Mouse (Mus musculus): Measurements from ENCODE around the gene Abtb1. TPM values are rescaled to one million over a fixed set of nuclear protein-coding genes. Genes with fewer than 3 reads are reported as not detected.

Abtb1 gene
- polyA plus RNA-seq, 1 experiment from 2014 or later = 17.4 TPM

DNA sequence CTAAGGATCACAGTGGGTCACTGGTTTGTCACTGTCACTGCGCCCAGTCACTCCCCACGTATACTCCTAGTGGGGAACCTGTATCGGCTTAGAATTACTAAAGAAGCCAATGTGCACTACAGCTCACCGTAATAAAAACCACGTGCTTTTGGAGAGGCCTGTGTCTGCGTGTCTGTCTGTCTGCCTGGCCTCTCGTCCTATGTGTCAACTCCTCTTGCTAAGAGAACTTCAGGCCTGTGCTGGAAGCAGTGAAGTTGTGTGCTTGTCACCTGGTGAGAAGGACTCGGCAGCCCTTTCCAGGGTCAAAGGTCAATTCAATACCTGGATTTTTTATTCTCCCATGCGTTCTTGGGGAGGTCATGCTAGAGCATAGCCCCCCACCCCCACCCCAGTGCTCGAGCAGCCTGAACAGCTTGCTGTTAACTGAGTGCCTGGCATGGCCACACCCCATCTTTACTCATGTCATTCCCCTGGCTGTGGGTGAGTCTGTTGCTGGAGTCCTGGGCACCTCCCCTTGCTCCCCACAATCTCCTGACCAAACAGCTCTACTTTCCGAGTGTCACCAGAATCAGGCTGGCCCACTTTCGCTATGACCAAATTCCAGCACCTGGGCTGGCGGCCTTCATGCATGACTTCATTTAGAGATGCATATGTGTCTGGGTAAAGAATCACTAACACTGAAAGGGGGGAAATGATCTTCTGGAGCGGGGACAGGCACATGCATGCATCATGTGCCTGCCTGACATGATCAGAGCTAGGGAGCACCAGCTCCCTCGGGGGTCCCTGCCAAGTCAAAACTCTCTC is 13.4 kb downstream of the Abtb1 start:
- Histone ChIP-seq H3K27me3 (ENCODE audit: control insufficient read depth, insufficient read depth, low read length) (no peaks in the 10 kb centered on the region), H3K9me3 (ENCODE audit: control insufficient read depth, low read length) (no peaks in the 10 kb centered on the region), H3K4me1 (ENCODE audit: control insufficient read depth, insufficient read depth, low read length) (no peaks in the 10 kb centered on the region), H3K36me3 (ENCODE audit: control insufficient read depth, insufficient read depth, low read length) (no peaks in the 10 kb centered on the region), H3K9ac (ENCODE audit: low read length) (no peak overlapping the region), H3K4me2 (no peak overlapping the region), H3K27ac (ENCODE audit: low read depth, low read length) (no peak overlapping the region), H3K4me3 (ENCODE audit: low read depth, low read length) (no peak overlapping the region)
- ATAC-seq (ENCODE audit: low FRiP score) = no peak
- peak; percentile 81 for DNase-seq (ENCODE audit: low spot score, missing footprints)
- 77% methylated on average over 15 of the region's 15 CpGs for WGBS

- H3K4me3 ChIP-seq (ENCODE audit: low read depth, low read length) = no peak overlapping the region
- H3K27ac ChIP-seq (ENCODE audit: low read depth, low read length) = no peak overlapping the region
- H3K36me3 ChIP-seq (ENCODE audit: control insufficient read depth, insufficient read depth, low read length) = no peaks in the 10 kb centered on the region
- no peaks in the 10 kb centered on the region for H3K4me1 ChIP-seq (ENCODE audit: control insufficient read depth, insufficient read depth, low read length)
- no peak overlapping the region for H3K9ac ChIP-seq (ENCODE audit: low read length)
- H3K9me3 ChIP-seq (ENCODE audit: control insufficient read depth, low read length) = no peaks in the 10 kb centered on the region
- DNase-seq (ENCODE audit: low spot score, missing footprints) (peak; percentile 78), ATAC-seq (ENCODE audit: low FRiP score) (no peak)
- WGBS = 61% methylated on average over 13 of the region's 13 CpGs
- no peaks in the 10 kb centered on the region for H3K27me3 ChIP-seq (ENCODE audit: control insufficient read depth, insufficient read depth, low read length)
- no peak overlapping the region for H3K4me2 ChIP-seq
Observed at GRCm38 (mm10) chr6:88827395-88828205, 14.2 kb downstream of the Abtb1 start.

- H3K9me3 ChIP-seq (ENCODE audit: control insufficient read depth, low read length) = no peaks in the 10 kb centered on the region
- no peak for ATAC-seq (ENCODE audit: low FRiP score)
- H3K4me2 ChIP-seq = no peak overlapping the region
- DNase-seq (ENCODE audit: low spot score, missing footprints) = no peak
- H3K9ac ChIP-seq (ENCODE audit: low read length) = no peak overlapping the region
- no peak overlapping the region for H3K27ac ChIP-seq (ENCODE audit: low read depth, low read length)
- no peaks in the 10 kb centered on the region for H3K36me3 ChIP-seq (ENCODE audit: control insufficient read depth, insufficient read depth, low read length)
- no peaks in the 10 kb centered on the region for H3K27me3 ChIP-seq (ENCODE audit: control insufficient read depth, insufficient read depth, low read length)
- WGBS = 73% methylated on average over 3 of the region's 3 CpGs
- no peak overlapping the region for H3K4me3 ChIP-seq (ENCODE audit: low read depth, low read length)
- no peaks in the 10 kb centered on the region for H3K4me1 ChIP-seq (ENCODE audit: control insufficient read depth, insufficient read depth, low read length)
Observed at GRCm38 (mm10) chr6:88826965-88827364, 14.8 kb downstream of the Abtb1 start.

DNA sequence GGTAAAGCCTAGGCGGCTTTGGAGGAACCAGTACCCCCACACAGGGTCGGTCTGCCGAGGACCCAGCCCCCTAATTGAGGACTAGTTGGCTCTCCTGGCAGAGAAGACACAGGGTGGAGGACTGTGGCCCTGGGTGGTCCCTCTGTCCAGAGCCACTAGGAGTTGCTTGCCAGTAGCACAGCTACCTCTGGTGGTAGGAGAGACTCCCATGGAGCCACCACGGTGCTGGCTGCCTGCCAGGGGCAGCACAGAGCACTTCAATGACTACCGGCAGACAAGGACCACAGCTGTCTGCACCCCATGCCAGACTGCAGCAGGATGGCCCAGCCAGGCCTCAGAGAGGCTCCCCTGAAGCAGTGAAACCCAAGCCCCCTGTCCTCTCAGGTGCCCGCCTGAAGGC is 15.2 kb downstream of the Abtb1 start:
- no peaks in the 10 kb centered on the region for H3K36me3 ChIP-seq (ENCODE audit: control insufficient read depth, insufficient read depth, low read length)
- no peak overlapping the region for H3K4me3 ChIP-seq (ENCODE audit: low read depth, low read length)
- H3K9me3 ChIP-seq (ENCODE audit: control insufficient read depth, low read length) = no peaks in the 10 kb centered on the region
- 49% methylated on average over 6 of the region's 6 CpGs for WGBS
- no peaks in the 10 kb centered on the region for H3K27me3 ChIP-seq (ENCODE audit: control insufficient read depth, insufficient read depth, low read length)
- ATAC-seq (ENCODE audit: low FRiP score) = peak; percentile 35; the same call in 1 of the 2 replicates
- H3K4me1 ChIP-seq (ENCODE audit: control insufficient read depth, insufficient read depth, low read length) = no peaks in the 10 kb centered on the region
- no peak overlapping the region for H3K27ac ChIP-seq (ENCODE audit: low read depth, low read length)
- no peak overlapping the region for H3K9ac ChIP-seq (ENCODE audit: low read length)
- DNase-seq (ENCODE audit: low spot score, missing footprints) = no peak
- H3K4me2 ChIP-seq = no peak overlapping the region

- H3K36me3 ChIP-seq (ENCODE audit: control insufficient read depth, insufficient read depth, low read length) = no peaks in the 10 kb centered on the region
- no peak overlapping the region for H3K9ac ChIP-seq (ENCODE audit: low read length)
- H3K4me2 ChIP-seq = no peak overlapping the region
- ATAC-seq (ENCODE audit: low FRiP score) (no peak), DNase-seq (ENCODE audit: low spot score, missing footprints) (no peak)
- H3K4me1 ChIP-seq (ENCODE audit: control insufficient read depth, insufficient read depth, low read length) = no peaks in the 10 kb centered on the region
- no peaks in the 10 kb centered on the region for H3K27me3 ChIP-seq (ENCODE audit: control insufficient read depth, insufficient read depth, low read length)
- WGBS = 60% methylated on average over 3 of the region's 3 CpGs
- H3K9me3 ChIP-seq (ENCODE audit: control insufficient read depth, low read length) = no peaks in the 10 kb centered on the region
- H3K27ac ChIP-seq (ENCODE audit: low read depth, low read length) = no peak overlapping the region
- no peak overlapping the region for H3K4me3 ChIP-seq (ENCODE audit: low read depth, low read length)
Observed at GRCm38 (mm10) chr6:88826088-88826487, 15.7 kb downstream of the Abtb1 start.

GRCm38 (mm10) chr6:88824183-88824582 is 17.6 kb downstream of the Abtb1 start:
- no peak for ATAC-seq (ENCODE audit: low FRiP score)
- H3K36me3 ChIP-seq (ENCODE audit: control insufficient read depth, insufficient read depth, low read length) = no peaks in the 10 kb centered on the region
- no peaks in the 10 kb centered on the region for H3K4me1 ChIP-seq (ENCODE audit: control insufficient read depth, insufficient read depth, low read length)
- H3K9ac ChIP-seq (ENCODE audit: low read length) = no peak overlapping the region
- no peak overlapping the region for H3K4me3 ChIP-seq (ENCODE audit: low read depth, low read length)
- DNase-seq (ENCODE audit: low spot score, missing footprints) = no peak
- no peak overlapping the region for H3K27ac ChIP-seq (ENCODE audit: low read depth, low read length)
- no peaks in the 10 kb centered on the region for H3K27me3 ChIP-seq (ENCODE audit: control insufficient read depth, insufficient read depth, low read length)
- no peak overlapping the region for H3K4me2 ChIP-seq
- WGBS = 68% methylated on average over 7 of the region's 7 CpGs
- H3K9me3 ChIP-seq (ENCODE audit: control insufficient read depth, low read length) = no peaks in the 10 kb centered on the region

DNA sequence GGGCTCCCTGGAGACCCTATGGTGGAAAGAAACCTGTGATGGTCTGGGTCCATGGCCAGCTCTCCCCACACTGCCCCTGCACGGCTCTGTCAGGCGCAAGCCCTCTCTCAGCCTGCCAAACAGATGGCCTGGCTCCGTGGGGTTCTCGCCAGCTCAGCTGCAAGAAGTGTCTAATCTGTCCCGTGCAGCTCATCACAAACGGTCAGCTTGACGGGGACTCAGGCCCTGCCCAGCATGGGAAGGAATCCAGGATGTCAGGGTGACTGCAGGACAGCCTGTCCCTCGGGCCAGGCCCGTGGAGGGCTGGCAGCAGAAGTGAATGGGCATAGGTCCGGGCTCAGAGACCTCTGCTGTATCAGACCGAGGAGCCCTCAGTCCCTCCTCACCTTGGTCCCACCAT is 19.9 kb downstream of the Abtb1 start:
- Histone ChIP-seq H3K9me3 (ENCODE audit: control insufficient read depth, low read length) (no peaks in the 10 kb centered on the region), H3K36me3 (ENCODE audit: control insufficient read depth, insufficient read depth, low read length) (no peaks in the 10 kb centered on the region), H3K4me1 (ENCODE audit: control insufficient read depth, insufficient read depth, low read length) (no peaks in the 10 kb centered on the region), H3K4me2 (no peak overlapping the region), H3K4me3 (ENCODE audit: low read depth, low read length) (no peak overlapping the region), H3K27ac (ENCODE audit: low read depth, low read length) (no peak overlapping the region), H3K27me3 (ENCODE audit: control insufficient read depth, insufficient read depth, low read length) (no peaks in the 10 kb centered on the region), H3K9ac (ENCODE audit: low read length) (no peak overlapping the region)
- ATAC-seq (ENCODE audit: low FRiP score) = no peak
- 82% methylated on average over 11 of the region's 11 CpGs for WGBS
- peak; percentile 59 for DNase-seq (ENCODE audit: low spot score, missing footprints)

GRCm38 (mm10) chr6:88821294-88821693 is 20.5 kb downstream of the Abtb1 start:
- DNase-seq (ENCODE audit: low spot score, missing footprints) = peak; percentile 59
- H3K9ac ChIP-seq (ENCODE audit: low read length) = no peak overlapping the region
- ATAC-seq (ENCODE audit: low FRiP score) = no peak
- no peaks in the 10 kb centered on the region for H3K27me3 ChIP-seq (ENCODE audit: control insufficient read depth, insufficient read depth, low read length)
- no peak overlapping the region for H3K27ac ChIP-seq (ENCODE audit: low read depth, low read length)
- H3K9me3 ChIP-seq (ENCODE audit: control insufficient read depth, low read length) = no peaks in the 10 kb centered on the region
- no peak overlapping the region for H3K4me2 ChIP-seq
- 88% methylated on average over 6 of the region's 6 CpGs for WGBS
- H3K36me3 ChIP-seq (ENCODE audit: control insufficient read depth, insufficient read depth, low read length) = no peaks in the 10 kb centered on the region
- H3K4me3 ChIP-seq (ENCODE audit: low read depth, low read length) = no peak overlapping the region
- no peaks in the 10 kb centered on the region for H3K4me1 ChIP-seq (ENCODE audit: control insufficient read depth, insufficient read depth, low read length)

DNA sequence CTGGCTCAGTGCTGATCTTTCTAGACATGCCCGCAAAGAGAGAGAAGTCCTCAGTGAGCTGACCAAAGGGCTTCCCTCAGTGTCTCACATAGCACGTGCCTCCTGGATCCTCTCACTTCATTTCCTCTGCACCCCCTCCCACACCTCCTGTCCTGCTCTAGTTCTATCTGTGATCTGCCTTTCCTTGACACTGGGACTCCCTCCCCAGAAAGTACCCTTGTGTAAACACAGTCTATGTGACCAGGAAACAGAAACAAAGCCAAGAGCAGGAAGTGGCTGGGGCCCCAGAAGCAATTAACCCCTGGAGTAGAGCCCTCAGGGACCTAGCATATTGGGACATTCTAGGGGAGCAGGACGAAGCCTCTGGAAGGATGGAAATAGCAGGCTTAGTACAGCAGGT is 20.9 kb downstream of the Abtb1 start:
- no peak overlapping the region for H3K27ac ChIP-seq (ENCODE audit: low read depth, low read length)
- H3K36me3 ChIP-seq (ENCODE audit: control insufficient read depth, insufficient read depth, low read length) = no peaks in the 10 kb centered on the region
- no peaks in the 10 kb centered on the region for H3K4me1 ChIP-seq (ENCODE audit: control insufficient read depth, insufficient read depth, low read length)
- H3K9me3 ChIP-seq (ENCODE audit: control insufficient read depth, low read length) = no peaks in the 10 kb centered on the region
- DNase-seq (ENCODE audit: low spot score, missing footprints) (peak; percentile 69), ATAC-seq (ENCODE audit: low FRiP score) (no peak)
- H3K9ac ChIP-seq (ENCODE audit: low read length) = no peak overlapping the region
- H3K4me3 ChIP-seq (ENCODE audit: low read depth, low read length) = no peak overlapping the region
- H3K27me3 ChIP-seq (ENCODE audit: control insufficient read depth, insufficient read depth, low read length) = no peaks in the 10 kb centered on the region
- no peak overlapping the region for H3K4me2 ChIP-seq
- WGBS = 66% methylated on average over 3 of the region's 3 CpGs
